Mouse (Mus musculus): ENCODE results near the gene Pam16.
A peak's percentile ranks its signal among the peaks of the same experiment; 100 is the strongest.
"Not testable (repeated sequence)": the region's sequence is repeated elsewhere in the genome, so short reads cannot be mapped to it uniquely, and the experiment has no call there.

The Pam16 gene

DNA sequence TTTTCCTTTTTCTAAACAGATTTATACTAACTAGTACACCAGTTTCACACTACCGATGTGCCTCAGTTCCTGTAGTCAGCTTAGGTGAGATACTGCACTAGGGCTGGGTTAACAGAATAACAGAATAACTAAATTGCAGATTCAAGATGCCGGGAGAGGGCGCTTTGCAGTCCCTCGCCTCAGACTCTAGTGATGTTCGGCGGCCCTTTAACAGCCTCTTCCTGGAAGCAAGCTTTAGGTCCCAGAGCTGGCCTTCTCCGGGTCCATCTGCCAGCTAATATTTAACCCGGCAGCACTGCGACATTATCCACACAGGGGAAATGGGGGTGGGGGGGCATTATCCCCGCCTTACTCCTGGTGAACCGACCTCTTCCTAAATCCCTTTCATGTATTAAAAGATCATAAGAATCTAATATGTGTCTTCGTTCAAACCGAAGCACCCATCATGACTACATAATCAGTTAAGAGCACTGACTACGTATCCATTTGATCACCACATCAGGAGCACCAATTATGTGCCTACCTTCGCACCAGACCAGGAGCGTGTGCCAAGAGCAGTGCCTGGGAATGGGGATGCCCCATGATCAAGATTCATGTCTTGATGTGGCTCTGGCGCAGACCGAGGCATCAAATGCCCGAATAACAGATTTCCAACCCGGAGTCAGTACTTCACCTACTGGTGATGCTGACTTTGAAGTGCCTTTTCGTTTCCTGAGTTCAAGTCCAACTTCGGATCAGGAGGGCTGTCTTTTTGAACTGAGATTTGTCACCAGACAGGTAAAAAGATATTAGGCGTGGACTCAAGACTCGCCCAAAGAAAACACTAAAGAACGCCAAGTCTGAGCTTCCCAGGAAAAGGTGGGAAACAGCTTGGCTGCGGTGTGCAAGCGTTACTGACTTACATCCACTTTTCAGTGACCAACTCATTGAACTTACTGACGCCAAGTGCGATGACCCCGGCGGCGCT, 31.6 kb downstream of the Pam16 start:
- peak; percentile 30 for DNase-seq (ENCODE audit: low spot score)

DNA sequence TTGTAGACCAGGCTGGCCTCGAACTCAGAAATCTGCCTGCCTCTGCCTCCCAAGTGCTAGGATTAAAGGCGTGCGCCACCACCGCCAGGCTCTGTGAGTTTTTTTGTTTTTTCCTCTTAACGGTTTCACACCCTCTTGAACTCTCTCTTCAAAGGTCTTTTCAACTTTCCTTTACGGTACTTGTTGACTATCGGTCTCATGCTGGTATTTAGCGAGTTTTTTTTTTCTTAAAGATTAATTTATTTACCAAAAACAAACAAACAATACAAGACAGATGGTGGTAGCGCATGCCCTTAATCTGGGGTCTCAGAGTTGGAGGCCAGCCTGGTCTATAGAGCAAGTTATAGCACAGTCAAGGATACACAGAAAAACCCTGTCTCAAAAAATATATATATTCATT, 34.6 kb downstream of the Pam16 start:
- no peak for DNase-seq (ENCODE audit: low spot score)

DNA sequence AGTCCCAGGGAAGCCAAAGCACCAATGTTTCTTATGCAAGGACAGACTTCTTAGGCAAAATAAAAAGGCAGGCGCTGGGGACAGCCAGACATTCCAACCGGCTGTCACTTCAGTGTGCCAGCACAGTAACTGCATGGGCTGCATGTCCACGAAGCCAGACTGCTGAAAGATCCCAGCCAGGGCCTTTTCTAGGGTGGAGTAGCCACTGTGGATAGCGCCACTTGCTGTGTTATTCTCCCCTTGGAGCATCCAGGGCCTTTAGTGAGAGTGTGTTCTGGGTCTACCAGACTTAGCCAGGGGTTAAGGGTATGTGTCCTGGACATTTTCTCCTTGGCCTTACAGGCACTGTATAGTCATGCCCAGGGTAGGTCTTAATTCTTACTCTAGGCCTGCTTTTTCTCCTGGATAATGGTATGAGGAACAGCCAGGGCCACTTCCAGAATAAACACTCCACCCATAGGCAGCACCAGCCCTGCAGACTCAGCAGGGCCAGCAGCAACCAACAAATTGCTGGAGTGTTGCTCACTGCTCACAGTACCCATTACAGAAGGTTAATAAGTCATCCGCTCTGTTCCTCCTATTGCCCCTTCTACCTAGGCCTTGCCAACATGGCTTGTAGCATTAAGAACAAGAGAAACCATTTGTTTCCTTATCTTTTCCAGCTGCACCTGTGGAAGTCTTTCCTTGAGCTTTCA, 37.1 kb downstream of the Pam16 start:
- no peak for DNase-seq (ENCODE audit: low spot score)

DNA sequence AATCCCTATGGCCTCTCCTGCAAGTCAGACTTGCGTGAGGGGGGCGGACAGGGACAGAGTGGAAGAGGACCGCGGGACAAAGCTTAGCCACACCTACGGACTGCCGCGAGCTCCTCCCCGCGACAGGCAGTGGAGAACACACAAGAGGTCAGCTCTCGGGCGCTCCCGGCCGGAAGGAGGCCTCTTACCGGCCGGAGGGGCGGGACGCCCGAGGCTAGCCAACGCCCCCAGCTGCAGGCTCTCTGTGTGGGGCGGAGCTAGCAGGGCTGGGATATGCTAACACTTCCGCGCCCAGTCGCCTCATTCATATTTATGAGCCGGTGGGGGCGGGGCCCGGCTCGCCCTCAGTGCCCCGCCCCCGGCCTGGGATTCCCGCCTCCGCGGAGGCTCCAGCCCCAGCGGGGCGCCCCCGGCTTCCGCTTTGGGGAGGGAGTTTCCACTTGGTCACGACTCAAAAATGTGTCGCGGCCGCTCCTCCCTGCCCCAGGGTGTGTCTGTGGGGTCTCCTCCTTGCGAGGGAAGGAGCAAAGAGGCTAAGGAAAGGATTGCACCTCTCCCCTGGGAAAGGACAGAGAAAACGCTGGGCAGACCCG, 38.2 kb downstream of the Pam16 start:
- peak; percentile 91 for DNase-seq (ENCODE audit: low spot score)

DNA sequence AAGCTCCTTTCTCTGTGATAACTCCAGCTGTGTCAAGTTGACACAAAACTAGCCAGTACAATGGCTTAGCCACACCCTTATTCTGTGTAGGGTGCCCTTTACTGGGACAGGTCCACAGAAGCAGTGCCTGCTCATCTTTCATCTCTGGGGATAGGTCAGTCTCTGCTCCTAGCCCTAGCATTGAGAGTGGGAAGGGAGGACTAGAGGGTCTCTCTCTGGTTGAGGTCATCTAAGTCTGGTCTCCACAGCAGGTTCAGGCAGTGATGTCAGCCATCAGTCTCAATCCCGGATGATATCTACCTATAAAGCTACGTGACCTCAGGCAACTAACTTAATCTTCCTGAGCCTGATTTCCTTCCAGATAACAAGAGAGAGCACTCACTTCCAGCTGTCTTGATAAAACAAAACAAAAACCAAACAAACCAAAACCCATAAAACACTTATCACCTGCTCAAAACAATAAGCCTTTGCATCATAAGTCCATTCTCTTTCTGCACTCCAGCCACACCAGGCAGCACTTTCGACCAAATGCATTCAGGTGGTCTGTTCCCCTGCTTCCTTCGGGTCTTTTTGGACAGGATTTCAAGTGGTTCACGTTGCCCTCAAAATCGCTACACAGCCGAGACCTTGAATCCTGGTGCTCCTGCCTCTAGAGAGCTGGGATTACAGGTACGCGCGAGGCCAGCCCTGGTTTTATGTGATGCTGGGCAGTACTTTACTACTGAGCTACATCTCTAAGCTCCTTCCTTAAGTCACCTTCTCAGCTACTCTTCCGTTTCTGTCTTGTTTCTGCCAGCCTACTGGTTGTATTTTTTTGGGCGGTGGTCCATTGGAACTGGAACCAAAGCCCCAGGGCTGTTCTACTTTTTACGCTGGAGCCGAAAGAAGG, 38.9 kb downstream of the Pam16 start:
- no peak for DNase-seq (ENCODE audit: low spot score)

DNA sequence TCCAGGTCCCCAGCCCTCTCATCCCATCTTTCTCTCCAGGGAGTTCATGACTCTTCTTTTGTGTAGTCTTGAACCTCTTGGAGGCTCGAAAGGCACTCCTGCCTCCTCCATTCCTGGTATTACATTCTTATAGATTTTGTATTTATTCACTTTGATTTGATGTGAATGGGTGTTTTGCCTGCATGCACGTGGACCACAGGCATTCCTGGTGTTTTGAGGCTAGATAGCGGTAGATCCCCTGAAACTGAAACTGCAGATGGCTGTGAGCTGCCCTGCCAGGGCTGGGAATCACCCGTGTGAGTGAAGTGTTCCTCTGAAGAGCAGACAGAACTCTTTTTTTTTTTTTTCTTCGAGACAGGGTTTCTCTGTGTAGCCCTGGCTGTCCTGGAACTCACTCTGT, 40.4 kb downstream of the Pam16 start:
- no peak for DNase-seq (ENCODE audit: low spot score)

DNA sequence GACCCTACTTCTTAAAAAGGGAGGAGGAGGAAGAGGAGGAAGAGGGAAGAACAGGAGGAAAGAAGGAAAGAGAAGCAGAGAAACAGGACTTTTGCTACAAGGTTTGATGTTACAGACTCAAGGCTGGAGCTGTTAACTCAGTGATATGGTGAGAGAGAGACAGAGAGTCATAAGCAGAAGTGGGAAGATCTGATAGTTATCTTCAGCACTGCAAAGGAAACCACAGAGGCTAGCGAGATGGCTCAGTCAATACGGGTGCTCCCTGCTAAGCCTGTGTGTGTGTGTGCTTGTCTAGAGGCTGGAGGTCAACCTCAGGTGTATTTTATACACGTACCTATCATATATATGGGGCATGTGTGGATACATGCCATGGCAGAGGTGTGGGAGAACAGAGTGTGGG, 41.0 kb downstream of the Pam16 start:
- peak; percentile 28 for DNase-seq (ENCODE audit: low spot score)

DNA sequence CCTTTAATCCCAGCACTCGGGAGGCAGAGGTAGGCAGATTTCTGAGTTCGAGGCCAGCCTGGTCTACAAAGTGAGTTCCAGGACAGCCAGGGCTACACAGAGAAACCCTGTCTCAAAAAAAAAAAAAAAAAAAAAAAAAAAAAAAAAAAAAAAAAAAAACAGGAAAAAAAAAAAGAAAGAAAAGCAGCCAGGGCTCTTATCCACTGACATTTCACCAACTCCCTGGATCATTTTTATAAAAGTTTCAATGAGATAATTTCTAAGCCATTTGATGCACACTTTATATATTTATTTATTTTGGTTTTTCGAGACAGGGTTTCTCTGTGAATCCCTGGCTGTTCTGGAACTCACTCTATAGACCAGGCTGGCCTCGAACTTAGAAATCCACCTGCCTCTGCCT, 43.6 kb downstream of the Pam16 start:
- DNase-seq (ENCODE audit: low spot score) = not testable (repeated sequence)

DNA sequence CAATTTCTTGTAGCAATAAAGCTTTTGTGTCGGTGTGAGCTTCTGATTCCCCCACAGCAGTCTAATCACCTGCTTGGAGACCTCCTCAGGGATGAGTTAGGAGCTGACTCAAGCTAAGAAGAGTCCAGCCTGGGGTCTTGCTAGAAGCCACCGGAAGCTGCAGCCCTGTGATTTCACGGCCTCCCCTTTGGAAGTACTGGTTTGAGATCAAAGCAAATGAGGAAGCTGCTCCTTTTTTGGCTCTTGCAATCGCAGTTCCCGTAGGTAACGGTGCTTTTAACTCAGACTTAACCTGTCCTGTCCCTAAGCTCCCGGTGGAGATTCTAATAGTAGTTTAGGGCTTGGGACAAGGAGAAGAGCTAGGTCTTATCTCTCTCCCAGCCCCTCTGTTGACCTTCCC, 46.2 kb downstream of the Pam16 start:
- DNase-seq (ENCODE audit: low spot score) = no peak

DNA sequence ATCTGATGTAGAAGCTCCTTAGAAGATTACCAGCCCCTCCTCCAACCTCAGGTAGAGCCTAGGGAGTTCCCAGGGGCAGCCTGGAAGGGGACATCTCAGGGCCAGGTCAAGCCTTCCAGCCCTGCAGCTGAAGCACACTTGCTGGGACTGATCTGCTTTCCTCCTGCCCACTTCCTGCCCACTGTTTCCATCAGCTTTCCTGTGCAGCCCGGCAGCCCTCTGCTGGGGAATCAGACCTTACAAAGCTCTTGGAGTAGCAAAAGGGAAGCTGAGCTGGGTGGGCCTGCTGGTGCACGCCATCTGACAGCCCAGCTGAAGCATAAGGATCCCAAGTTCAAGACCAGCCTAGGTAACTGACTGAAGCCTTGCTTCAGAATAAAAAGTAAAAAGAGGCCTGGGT, 47.9 kb downstream of the Pam16 start:
- no peak for DNase-seq (ENCODE audit: low spot score)

DNA sequence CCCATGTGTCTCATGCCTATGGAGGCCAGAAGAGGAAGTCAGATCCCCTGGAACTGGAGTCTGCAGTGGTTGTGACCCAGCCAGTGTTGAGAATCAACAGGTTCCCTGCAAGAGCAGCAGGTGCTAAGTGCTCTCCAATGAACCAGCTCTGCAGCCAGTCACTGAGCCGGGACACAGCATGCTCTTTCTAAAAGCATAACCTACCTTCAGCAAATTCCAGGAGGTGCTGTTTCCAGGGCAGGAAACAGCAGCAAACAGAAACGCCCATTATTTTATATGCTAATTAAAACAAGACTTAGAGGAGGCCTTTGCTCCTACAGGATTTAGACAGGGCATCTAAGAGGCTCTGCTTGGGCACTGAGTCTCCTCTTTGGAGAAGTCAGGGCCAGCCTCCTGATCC, 48.8 kb downstream of the Pam16 start:
- DNase-seq (ENCODE audit: low spot score) = no peak

DNA sequence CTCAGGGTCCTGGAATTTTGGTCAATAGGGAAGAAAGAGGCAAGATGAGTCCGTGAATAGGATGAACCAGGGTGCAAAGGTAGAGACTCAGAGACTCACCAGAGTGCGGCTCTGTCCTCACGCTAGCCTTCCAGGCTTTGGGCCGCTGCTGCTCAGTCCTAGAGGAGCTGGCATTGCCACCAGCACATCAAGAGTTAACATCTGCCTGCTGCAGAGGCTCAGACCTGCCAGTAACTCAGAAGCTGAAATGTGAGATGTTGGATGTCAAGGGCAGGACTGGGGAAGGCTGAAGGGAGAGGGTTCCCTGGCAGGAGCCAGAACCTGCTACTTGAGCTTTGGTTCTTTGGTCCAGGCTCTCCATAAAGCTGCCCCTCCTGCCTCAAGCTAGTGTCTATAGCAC, 54.1 kb downstream of the Pam16 start:
- DNase-seq (ENCODE audit: low spot score) = no peak

DNA sequence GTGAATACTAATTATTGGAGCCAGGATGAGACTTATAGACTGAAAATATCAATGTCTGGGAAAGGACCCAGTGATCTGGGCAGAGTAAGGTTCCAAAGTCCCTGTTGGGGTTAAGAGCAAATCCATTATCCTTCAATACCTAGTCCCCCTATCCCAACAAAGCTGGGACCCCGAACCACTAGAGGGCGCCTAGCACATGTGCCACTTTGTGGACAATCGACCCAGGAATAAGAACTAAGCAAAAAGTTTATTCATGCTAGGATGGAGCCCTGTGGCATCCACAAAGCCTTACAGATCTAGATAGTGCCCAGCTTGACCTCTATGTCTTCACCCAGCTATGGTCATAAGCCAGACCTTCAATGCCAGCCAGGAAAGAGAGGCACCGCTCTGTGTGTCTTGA, 56.9 kb downstream of the Pam16 start:
- peak; percentile 72 for DNase-seq (ENCODE audit: low spot score)

All from T-cell, adult 2 months (primary cell).